Mouse (Mus musculus): Measurements from ENCODE around the gene Sergef.

The Sergef gene

GRCm38 (mm10) chr7:46409204-46409789 lies 230.3 kb downstream of the Sergef start:
- DNase-seq (ENCODE audit: low read depth, low spot score), result no peak

GRCm38 (mm10) chr7:46408606-46409005 lies 231.0 kb downstream of the Sergef start:
- no peak for DNase-seq (ENCODE audit: low read depth, low spot score)

GRCm38 (mm10) chr7:46404756-46405155 lies 234.9 kb downstream of the Sergef start:
- DNase-seq (ENCODE audit: low read depth, low spot score), result no peak

DNA sequence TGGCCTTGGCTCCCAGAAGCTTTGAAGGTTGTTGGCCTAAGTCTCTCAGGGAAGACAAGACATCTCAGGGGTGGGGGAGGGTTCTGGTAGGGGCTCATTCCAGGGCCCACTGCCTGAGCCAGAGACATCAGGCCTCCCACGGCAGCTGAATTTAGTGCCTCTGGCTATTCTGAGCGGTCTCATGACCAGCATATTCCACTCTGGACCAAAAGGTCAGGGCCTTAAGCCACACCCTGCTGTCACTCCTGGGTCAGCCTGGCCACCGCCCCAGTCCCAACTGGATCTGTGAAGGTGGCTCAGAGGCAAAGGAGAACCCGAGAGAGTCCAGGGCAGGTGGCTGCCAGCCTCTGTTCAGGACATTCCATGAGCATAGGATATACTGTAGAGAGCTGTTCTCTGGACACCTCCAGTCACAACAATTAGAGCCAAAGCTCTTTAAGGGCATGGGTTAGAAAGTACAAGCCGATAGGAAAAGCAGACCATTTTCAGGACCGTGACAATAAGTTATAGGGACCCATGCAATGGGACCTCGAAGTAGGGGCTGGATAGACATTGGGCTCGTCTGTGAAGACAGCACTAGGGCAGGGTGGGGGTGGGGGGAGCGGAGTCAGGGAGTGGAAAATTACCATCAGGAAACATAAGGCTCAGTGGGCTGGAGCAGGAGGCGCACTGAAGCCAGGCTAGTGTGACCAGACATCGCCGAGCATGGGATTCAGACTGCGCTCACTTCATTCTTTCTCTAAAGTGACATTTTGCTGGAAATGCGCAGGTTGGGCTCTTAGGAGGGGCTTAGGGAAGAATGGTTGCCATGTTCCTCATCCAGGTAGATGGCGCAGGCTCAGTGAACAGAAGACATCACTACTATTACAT lies 235.8 kb downstream of the Sergef start:
- no peak for DNase-seq (ENCODE audit: low read depth, low spot score)

- no peak for DNase-seq (ENCODE audit: low read depth, low spot score)
Measured at GRCm38 (mm10) chr7:46401371-46402180, 238.0 kb downstream of the Sergef start.

DNA sequence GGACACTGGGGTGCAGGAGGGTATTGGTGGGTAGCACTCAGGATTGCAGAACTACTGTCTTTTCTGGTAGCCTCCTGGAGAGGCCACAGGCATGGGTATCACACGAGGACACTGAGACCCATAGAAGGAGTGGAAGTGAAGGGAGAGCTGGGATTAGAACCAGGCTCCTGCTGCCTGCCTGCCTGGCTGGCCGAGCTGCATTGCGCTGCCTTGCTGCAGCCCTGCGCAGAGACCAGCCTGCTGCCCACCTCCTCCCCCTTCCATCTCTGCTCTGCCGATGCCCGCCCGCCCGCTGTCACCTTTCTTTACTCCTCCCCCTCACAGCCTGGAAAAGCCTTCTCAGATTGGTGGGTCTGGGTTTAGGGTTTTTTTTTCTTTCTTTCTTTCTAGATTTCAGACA lies 239.3 kb downstream of the Sergef start:
- DNase-seq (ENCODE audit: low read depth, low spot score), result no peak

- no peak for DNase-seq (ENCODE audit: low read depth, low spot score)
Measured at GRCm38 (mm10) chr7:46399676-46400075, 239.9 kb downstream of the Sergef start.

- DNase-seq (ENCODE audit: low read depth, low spot score), result no peak
Measured at GRCm38 (mm10) chr7:46398612-46399011, 241.0 kb downstream of the Sergef start.

DNA sequence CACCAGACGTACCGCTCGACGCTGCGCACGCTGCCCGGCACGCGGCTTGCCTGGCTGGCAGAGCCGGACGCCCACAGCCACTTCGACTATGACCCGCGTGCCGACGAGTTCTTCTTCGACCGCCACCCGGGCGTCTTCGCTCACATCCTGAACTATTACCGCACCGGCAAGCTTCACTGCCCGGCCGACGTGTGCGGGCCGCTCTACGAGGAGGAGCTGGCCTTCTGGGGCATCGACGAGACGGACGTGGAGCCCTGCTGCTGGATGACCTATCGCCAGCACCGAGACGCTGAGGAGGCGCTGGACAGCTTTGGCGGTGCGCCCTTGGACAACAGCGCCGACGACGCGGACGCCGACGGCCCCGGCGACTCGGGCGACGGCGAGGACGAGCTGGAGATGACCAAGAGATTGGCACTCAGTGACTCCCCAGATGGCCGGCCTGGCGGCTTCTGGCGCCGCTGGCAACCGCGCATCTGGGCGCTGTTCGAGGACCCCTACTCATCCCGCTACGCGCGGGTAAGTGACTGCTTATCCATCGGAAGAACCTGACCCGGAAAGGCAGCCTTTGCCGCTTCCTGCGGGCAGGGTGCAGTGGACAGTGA lies 241.8 kb downstream of the Sergef start:
- DNase-seq (ENCODE audit: low read depth, low spot score), result no peak

DNA sequence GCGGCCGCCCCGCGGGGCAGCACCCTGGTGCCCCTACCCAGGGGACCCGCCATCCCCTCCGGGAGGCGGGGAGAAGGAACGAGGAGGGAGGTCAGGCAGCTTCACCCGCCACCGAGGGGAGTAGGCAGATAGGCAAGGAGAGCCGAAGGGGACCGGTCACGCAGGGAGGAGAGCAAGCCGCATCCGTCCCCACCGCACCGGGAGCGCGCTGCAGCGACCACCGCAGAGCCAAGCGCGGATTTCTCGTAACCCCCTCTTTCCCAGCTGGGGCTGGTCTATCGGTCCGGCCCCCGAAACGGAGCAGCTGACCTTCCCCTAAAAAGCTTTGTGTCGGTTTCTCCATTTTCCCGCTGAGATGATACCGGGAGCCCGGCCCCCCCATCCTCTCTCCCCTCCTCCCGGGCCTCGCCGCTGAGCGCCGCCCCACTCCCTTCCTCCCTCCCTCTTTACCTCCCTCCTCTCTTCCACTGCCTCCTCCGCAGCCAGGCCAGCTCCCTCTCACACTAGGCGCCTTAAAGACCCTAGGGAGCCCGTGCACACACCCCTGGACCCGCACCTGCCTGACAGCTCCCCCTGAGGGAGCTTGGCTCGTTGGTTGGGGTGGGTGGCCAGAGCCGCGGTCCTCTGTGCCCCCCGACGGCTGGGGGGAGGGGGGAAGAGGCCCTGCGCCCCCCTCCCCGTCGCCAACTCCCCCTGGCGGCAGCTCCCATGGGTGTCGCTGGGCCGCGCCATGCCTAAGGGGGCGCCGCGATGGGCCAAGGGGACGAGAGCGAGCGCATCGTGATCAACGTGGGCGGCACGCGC lies 242.5 kb downstream of the Sergef start:
- DNase-seq (ENCODE audit: low read depth, low spot score), result peak; percentile 17

GRCm38 (mm10) chr7:46396231-46396927 lies 243.2 kb downstream of the Sergef start, which contains the start of gene Kcnc1:
TSS of gene Kcnc1 (plus strand) at chr7:46396497.
- DNase-seq (ENCODE audit: low read depth, low spot score), result peak; percentile 77

GRCm38 (mm10) chr7:46395571-46395970 lies 244.0 kb downstream of the Sergef start:
- no peak for DNase-seq (ENCODE audit: low read depth, low spot score)

DNA sequence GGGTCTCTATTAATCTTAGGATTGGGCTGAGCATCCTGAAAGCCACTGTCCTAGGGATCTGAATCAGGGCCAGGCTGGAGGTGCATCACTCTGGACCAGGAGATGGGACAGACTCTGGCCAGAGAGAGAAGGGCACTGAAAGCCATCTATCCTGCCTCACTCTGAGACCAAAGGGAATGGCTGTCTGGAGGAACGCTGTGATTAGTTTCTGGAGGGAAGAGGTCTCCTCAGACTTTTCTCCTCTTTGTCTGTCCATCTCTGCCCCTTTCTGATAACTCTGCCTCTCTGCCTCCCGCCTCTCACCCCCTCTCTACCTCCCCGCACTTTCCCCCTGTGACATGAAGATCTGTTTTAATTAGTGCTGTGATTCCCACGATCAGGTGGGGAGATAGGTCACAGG lies 244.7 kb downstream of the Sergef start:
- no peak for DNase-seq (ENCODE audit: low read depth, low spot score)

DNA sequence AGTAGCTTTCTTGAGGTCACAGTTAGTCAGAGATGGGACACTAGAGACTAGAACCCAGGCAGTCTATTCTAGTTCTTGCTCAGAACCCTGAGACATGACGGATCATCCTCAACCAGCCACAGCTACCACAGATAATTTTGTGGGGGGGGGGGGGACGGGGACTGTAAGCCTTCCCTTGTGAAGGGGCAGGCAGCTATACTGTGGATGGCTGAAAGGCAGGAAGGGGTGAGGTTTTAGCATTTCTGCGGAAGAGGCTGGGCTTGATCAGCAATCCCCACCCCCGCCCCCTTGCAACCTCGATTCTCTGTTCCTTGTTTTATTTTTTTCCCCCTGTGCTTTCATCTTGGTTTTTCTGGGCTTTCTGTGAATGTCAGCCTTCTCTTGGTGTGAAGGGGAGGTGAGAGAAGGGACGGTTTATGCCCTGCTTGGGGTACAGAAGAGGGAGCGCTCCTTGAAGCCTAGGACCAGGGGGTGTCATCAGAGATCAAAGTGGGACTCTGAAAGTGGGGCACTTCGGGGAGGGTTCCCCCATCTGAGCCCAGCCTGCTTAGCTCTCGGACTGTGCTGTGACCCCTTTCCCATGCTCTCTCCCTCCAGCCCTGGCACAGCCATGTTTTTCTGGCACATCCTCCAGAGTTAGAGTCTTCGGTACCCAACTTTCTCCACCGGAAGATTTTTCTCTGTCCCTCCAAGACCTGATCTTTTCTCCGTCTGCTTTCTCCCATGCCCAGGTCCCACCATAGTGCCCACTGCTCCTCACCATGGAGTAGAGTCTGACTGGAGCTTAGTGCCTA lies 245.7 kb downstream of the Sergef start:
- peak; percentile 28 for DNase-seq (ENCODE audit: low read depth, low spot score)

All from CD4-positive, CD25-positive, alpha-beta regulatory T cell, adult 2 months (primary cell).